Mouse (Mus musculus) forebrain, postnatal 0 days (tissue): ENCODE results near the gene Fhad1. TPM values are rescaled to one million over a fixed set of nuclear protein-coding genes. Genes with fewer than 3 reads are reported as not detected.

Source experiments
- ATAC-seq: fragments of 200-750 bp; cut with Nextera tagmentation; 2 replicates; pipeline ENCODE4 v1.8.0; 2017; ENCODE audit warnings: mild to moderate bottlenecking, moderate library complexity
- DNase-seq: peaks from one replicate; pipeline ENCODE4 v3.0.0-alpha.2; 2015
- H3K27ac ChIP-seq: fragments of 300-500 bp; sonication (generic); 2 replicates; pipeline ENCODE4 v1.5.1; 2014; ENCODE audit warnings: low read depth, mild to moderate bottlenecking, antibody characterized with exemption, low read length, moderate library complexity, mixed read lengths
- H3K27me3 ChIP-seq: fragments of 300-500 bp; sonication (generic); 2 replicates; pipeline ENCODE4 v1.6.1; 2014; ENCODE audit warnings: mild to moderate bottlenecking, low read length, mixed read lengths; ENCODE audit not compliant: insufficient read depth
- H3K36me3 ChIP-seq: fragments of 300-500 bp; sonication (generic); 2 replicates; pipeline ENCODE4 v1.6.1; 2014; ENCODE audit warnings: mild to moderate bottlenecking, moderate library complexity; ENCODE audit not compliant: insufficient read depth
- H3K4me1 ChIP-seq: fragments of 300-500 bp; sonication (generic); 2 replicates; pipeline ENCODE4 v1.6.1; 2014; ENCODE audit warnings: antibody characterized with exemption; ENCODE audit not compliant: insufficient read depth
- H3K4me2 ChIP-seq: fragments of 300-500 bp; sonication (generic); 2 replicates; pipeline ENCODE4 v1.6.1; 2014; ENCODE audit warnings: low read depth, mild to moderate bottlenecking, moderate library complexity
- H3K4me3 ChIP-seq: fragments of 300-500 bp; sonication (generic); 2 replicates; pipeline ENCODE4 v1.5.1; 2014; ENCODE audit warnings: low read depth, low read length, mixed read lengths
- H3K9ac ChIP-seq: fragments of 300-500 bp; sonication (generic); 2 replicates; pipeline ENCODE4 v1.6.1; 2014; ENCODE audit warnings: mild to moderate bottlenecking
- H3K9me3 ChIP-seq: fragments of 300-500 bp; sonication (generic); 2 replicates; pipeline ENCODE4 v1.6.1; 2016; ENCODE audit warnings: low read length
- CTCF ChIP-seq: sonication (generic); IDR thresholded peaks from 2 replicates; pipeline ENCODE4 v1.5.1; 2016; ENCODE audit warnings: antibody characterized with exemption, control low read depth, low read depth
- WGBS: fragments of 180-500 bp; shearing (Covaris S2); extraction: QIAGEN DNeasy Blood & Tissue Kit; methylation state at CpG from one replicate; pipeline ENCODE4 v1.1.7; 2014; 5-methylcytosine and 5-hydroxymethylcytosine counted together
- polyA plus RNA-seq: library from polyadenylated mRNA; unstranded; fragments of >200 nt; fragmentation: Nextera tagmentation; extraction: Ambion mirVana; gene quantifications from 2 replicates; pipeline ENCODE4 v1.2.1, GENCODE M21; 2015
- total RNA-seq: library from RNA; depleted of rRNA; stranded (reverse); fragments of >200 nt; gene quantifications from 2 replicates; pipeline ENCODE4 v1.2.3, GENCODE M21; 2014

The Fhad1 gene
- total and polyA plus RNA-seq, 2 experiments from 2014 or later = 3.9 to 4.6 TPM

- Histone ChIP-seq H3K9me3 (no peaks in the 10 kb centered on the region), H3K36me3 (peaks cover 10% of the 10 kb centered on the region), H3K4me1 (0 out of 2 replicates have a peak, but pooled peaks cover 4% of the 10 kb centered on the region), H3K4me2 (no peak overlapping the region), H3K9ac (no peak overlapping the region), H3K27ac (no peak overlapping the region), H3K27me3 (no peaks in the 10 kb centered on the region), H3K4me3 (no peak overlapping the region)
- TF ChIP-seq CTCF = no peak
- DNase-seq = no peak
- ATAC-seq = no peak
- 96% methylated on average over 7 of the region's 7 CpGs for WGBS
Observed at GRCm38 (mm10) chr4:141863726-141864280, 151.1 kb downstream of the Fhad1 start.

DNA sequence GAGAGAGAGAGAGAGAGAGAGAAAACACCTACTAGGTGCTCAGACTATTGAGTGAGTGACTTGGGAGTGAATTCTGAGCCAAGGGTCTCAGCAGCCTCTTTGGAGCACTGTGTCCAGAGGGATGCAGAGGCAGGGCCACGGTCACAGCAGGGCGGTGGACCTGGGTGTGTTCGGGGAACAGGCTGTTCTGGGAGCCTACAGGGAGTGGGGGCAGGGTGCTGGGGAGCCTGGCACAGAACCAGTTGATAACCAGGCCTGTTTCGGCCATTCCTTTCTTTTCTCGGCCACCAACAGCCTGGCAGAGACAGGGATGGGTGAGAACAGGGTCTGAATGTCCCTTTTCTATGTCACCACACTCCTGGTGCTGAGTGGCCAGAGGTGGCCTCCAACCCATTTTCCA lies 152.0 kb downstream of the Fhad1 start:
- Histone ChIP-seq H3K4me1 (0 out of 2 replicates have a peak, but pooled peaks cover 4% of the 10 kb centered on the region), H3K9ac (no peak overlapping the region), H3K36me3 (peaks cover 11% of the 10 kb centered on the region), H3K27me3 (no peaks in the 10 kb centered on the region), H3K9me3 (no peaks in the 10 kb centered on the region), H3K27ac (no peak overlapping the region), H3K4me3 (no peak overlapping the region), H3K4me2 (no peak overlapping the region)
- 68% methylated on average over 5 of the region's 5 CpGs for WGBS
- ATAC-seq (no peak), DNase-seq (no peak)
- TF ChIP-seq CTCF = no peak

- no peaks in the 10 kb centered on the region for H3K9me3 ChIP-seq
- WGBS = 89% methylated on average over 17 of the region's 17 CpGs
- no peaks in the 10 kb centered on the region for H3K27me3 ChIP-seq
- H3K4me1 ChIP-seq = 0 out of 2 replicates have a peak, but pooled peaks cover 4% of the 10 kb centered on the region
- H3K27ac ChIP-seq = no peak overlapping the region
- no peak for ATAC-seq
- no peak for DNase-seq
- H3K4me2 ChIP-seq = no peak overlapping the region
- peaks cover 11% of the 10 kb centered on the region for H3K36me3 ChIP-seq
- H3K9ac ChIP-seq = no peak overlapping the region
- no peak for TF ChIP-seq CTCF
- H3K4me3 ChIP-seq = no peak overlapping the region
Observed at GRCm38 (mm10) chr4:141861591-141862295, 153.1 kb downstream of the Fhad1 start.

GRCm38 (mm10) chr4:141860246-141860841 lies 154.5 kb downstream of the Fhad1 start:
- H3K4me1 ChIP-seq = no peaks in the 10 kb centered on the region
- H3K9me3 ChIP-seq = no peaks in the 10 kb centered on the region
- H3K27me3 ChIP-seq = no peaks in the 10 kb centered on the region
- DNase-seq (no peak), ATAC-seq (no peak)
- WGBS = 81% methylated on average over 19 of the region's 19 CpGs
- TF ChIP-seq CTCF = no peak
- H3K36me3 ChIP-seq = peaks cover 11% of the 10 kb centered on the region
- no peak overlapping the region for H3K27ac ChIP-seq
- H3K4me2 ChIP-seq = no peak overlapping the region
- no peak overlapping the region for H3K4me3 ChIP-seq
- no peak overlapping the region for H3K9ac ChIP-seq

DNA sequence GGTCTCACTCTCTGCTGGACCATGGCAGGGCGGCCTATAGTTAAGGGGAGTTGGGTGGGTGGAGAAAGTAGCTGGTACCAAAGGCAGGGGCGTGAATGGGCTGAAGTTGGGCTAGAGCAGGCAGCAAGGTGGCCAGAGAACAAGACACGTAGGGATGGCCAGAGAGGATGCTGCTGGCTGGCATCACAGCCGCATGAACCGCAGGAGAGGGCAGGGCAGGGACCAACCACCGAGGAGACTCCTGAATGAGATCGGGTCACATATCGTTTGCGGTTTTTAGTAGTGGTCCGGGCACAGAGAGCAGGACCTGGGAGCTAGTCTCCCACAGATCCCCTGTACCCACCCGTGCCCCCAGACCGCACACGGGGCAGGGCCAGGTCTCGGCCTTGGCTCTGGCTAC lies 155.5 kb downstream of the Fhad1 start:
- Histone ChIP-seq H3K9me3 (no peaks in the 10 kb centered on the region), H3K27me3 (no peaks in the 10 kb centered on the region), H3K27ac (no peak overlapping the region), H3K4me1 (no peaks in the 10 kb centered on the region), H3K9ac (no peak overlapping the region), H3K4me3 (no peak overlapping the region), H3K36me3 (peaks cover 11% of the 10 kb centered on the region), H3K4me2 (no peak overlapping the region)
- ATAC-seq (no peak), DNase-seq (no peak)
- WGBS = 97% methylated on average over 14 of the region's 14 CpGs
- no peak for TF ChIP-seq CTCF

DNA sequence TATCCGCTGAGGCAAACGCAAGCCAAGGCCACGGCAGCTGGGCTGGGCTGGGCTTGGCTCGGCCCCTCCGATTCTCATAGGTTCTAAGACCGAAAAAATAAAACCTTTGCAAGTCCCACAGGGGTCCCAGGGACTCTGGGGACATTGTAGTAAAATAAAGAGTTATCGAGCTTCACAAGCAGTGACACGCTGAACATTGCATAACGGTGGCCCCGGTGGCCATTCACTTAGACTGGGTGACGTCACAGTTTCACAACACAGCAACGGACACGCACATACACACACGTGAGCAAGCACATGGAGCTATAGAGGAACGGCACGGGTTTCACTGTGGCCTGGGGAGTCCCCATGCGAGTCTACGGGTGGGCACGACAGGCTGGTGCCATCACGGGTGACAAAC lies 156.4 kb downstream of the Fhad1 start:
- no peak overlapping the region for H3K4me3 ChIP-seq
- ATAC-seq (no peak), DNase-seq (peak; percentile 11)
- peaks cover 11% of the 10 kb centered on the region for H3K36me3 ChIP-seq
- no peaks in the 10 kb centered on the region for H3K4me1 ChIP-seq
- H3K4me2 ChIP-seq = no peak overlapping the region
- H3K27me3 ChIP-seq = no peaks in the 10 kb centered on the region
- 78% methylated on average over 20 of the region's 20 CpGs for WGBS
- no peaks in the 10 kb centered on the region for H3K9me3 ChIP-seq
- no peak for TF ChIP-seq CTCF
- no peak overlapping the region for H3K9ac ChIP-seq
- H3K27ac ChIP-seq = no peak overlapping the region

DNA sequence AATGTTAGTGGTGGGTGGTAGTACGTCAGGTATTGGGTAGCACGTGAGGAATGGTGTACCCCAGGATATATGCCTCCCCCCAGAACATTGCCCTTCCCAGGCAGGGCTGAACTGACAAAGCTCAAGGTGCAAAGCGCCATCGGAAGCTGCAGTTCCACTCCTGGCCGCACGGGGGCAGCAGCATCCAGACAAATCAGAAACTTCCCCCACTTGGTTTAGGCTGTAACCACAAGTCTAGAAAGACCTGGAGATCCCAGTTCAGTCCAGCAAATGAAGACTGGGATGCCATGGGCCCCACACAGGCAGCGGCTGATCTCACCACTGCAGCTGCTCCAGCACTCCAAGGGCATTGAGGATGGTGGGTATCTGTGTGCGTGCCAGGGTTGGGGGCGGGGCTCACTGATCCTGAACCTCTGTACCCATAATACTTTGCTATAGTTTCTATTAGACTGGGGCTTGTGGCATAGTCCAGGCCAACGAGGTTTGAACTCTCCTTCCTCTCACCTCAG lies 157.4 kb downstream of the Fhad1 start:
- no peak overlapping the region for H3K27ac ChIP-seq
- WGBS = 12% methylated on average over 10 of the region's 10 CpGs
- TF ChIP-seq CTCF = peak; percentile 98

More for the DNA sequence above, 157.4 kb downstream of the Fhad1 start:
- Histone ChIP-seq H3K27me3 (no peaks in the 10 kb centered on the region), H3K9me3 (no peaks in the 10 kb centered on the region), H3K36me3 (peaks cover 11% of the 10 kb centered on the region), H3K4me3 (no peak overlapping the region), H3K9ac (no peak overlapping the region), H3K4me2 (no peak overlapping the region), H3K4me1 (no peaks in the 10 kb centered on the region)
- ATAC-seq (peak; percentile 83), DNase-seq (peak; percentile 88)
